Mouse (Mus musculus): ENCODE results near the gene Hist2h3b.
"Not testable (repeated sequence)": the region's sequence is repeated elsewhere in the genome, so short reads cannot be mapped to it uniquely, and the experiment has no call there.

Hist2h3b gene

DNA sequence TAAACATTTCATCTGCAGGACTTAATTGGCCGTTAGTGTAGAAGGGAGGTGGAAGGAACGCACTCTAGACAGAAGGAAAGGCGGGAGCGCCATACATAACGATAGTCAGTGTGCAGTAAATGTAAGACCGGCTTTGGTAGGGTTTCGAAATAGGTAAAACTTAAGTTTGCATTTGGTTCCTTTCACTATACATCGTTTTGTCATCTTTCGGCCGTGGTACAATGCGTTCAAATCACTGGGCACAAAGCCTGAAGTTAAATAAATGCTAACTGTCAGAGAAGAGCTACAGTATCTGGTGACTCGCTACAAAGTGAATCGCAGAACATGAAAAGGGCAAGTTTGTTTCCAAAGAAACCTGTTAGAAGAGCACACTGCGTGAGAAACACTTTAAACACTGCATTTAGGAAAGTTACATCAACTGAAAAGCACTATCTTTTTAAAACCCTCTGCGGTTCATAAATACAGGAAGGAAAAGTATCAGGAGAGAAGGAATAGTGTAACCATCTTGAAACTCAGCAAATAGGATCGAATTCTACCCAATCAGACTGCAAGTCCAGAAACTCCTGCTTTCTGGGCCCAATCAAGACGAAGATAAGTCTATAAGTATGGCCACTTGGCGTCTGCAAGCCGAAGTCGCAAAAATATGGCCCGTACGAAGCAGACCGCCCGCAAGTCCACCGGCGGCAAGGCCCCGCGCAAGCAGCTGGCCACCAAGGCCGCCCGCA, at the start of gene Hist2h3b:
Hist2h3b (plus strand) TSS at position 604 of the 725 bp plus-strand sequence.
- peak; percentile 88 for DNase-seq (ENCODE audit: low spot score)

DNA sequence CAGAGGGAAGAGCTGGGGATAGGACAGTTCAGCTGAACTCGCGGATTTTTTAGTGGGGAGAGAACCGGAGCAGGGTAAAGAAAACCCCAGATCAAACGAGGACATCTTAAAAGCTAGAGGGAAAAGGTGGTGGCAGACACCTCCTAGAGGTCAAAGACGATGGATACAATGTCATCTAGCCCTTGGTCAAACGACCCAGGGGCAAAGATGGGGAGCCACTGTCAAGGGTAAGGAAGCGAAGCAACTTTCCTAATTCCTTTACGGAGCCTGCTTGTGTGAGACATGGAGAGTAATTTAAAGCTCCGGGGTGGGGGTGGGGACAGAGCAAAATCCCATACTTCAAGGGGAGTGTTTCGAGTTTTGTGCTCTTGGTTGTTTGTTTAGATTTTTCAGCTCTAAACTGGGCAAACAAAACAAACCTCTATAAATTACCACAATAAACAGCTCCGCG, 49.2 kb upstream of the Hist2h3b start:
- DNase-seq (ENCODE audit: low spot score), result no peak

DNA sequence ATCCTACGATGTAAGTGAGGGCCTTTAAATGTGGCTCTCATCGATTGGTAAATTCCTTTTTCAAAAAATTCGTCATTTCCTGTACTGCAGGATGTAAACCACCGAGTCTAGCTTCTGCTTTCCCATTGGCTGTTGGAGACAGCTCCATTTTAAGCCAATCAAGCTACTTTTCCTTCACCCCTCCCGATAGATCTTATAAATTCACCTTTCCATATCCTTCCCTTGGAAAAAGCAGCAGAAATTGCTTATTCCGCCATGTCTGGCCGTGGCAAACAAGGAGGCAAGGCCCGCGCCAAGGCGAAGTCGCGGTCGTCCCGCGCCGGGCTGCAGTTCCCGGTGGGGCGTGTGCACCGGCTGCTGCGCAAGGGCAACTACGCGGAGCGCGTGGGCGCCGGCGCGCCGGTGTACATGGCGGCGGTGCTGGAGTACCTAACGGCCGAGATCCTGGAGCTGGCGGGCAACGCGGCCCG, 48.8 kb upstream of the Hist2h3b start, which contains the start of the genes Bola1 and Hist2h2ab:
Bola1 (minus strand) TSS at position 49 of the 470 bp plus-strand sequence.
Hist2h2ab (plus strand) TSS at position 205 of the 470 bp plus-strand sequence.
- DNase-seq (ENCODE audit: low spot score), result peak; percentile 65

DNA sequence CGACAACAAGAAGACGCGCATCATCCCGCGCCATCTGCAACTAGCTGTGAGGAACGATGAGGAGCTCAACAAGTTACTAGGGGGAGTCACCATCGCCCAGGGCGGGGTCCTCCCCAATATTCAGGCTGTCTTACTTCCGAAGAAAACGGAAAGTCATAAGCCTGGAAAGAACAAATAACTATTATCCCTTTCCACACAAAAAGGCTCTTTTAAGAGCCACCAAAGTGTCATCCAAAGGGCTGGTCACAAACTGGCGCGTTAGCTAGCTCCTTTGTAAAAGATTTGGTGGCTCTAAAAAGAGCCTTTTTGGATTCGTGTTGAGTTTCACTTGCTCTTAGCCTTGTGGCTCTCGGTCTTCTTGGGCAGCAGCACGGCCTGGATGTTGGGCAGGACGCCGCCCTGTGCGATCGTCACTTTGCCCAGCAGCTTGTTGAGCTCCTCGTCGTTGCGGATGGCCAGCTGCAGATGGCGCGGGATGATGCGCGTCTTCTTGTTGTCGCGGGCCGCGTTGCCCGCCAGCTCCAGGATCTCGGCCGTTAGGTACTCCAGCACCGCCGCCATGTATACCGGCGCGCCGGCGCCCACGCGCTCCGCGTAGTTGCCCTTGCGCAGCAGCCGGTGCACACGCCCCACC, 48.2 kb upstream of the Hist2h3b start:
- DNase-seq (ENCODE audit: low spot score), result not testable (repeated sequence)

DNA sequence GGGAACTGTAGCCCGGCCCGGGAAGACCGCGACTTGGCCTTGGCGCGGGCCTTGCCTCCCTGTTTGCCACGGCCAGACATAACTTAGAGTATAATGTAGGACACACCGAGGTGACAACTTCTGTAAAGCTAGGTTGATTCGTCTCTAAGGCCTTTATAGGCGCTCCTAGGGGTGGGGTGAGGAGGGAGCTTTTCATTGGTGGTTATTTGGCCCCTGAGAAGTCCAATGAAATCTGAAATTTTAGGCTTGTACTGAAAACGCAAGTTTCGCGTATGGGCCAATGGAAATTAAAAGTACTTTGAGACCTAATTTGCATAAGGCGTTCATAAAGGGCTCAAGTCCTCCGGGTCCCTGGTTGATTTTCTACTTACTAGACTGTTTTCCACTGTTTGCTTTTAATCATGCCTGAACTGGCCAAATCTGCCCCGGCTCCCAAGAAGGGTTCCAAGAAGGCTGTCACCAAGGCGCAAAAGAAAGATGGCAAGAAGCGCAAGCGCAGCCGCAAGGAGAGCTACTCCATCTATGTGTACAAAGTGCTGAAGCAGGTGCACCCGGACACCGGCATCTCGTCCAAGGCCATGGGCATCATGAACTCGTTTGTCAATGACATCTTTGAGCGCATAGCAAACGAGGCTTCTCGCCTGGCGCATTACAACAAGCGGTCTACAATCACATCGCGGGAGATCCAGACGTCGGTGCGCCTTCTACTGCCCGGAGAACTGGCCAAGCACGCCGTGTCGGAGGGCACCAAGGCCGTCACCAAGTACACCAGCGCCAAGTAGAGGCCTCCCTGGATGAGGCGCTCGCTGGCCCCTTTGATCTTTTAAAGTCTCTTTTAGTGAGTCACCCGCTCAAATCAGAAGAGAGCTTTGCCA, 47.5 kb upstream of the Hist2h3b start, which contains the start of the genes Hist2h2ac and Hist2h2be:
Hist2h2ac (minus strand) TSS at position 116 of the 875 bp plus-strand sequence.
Hist2h2be (plus strand) TSS at position 355 of the 875 bp plus-strand sequence.
- DNase-seq (ENCODE audit: low spot score), result peak; percentile 75

DNA sequence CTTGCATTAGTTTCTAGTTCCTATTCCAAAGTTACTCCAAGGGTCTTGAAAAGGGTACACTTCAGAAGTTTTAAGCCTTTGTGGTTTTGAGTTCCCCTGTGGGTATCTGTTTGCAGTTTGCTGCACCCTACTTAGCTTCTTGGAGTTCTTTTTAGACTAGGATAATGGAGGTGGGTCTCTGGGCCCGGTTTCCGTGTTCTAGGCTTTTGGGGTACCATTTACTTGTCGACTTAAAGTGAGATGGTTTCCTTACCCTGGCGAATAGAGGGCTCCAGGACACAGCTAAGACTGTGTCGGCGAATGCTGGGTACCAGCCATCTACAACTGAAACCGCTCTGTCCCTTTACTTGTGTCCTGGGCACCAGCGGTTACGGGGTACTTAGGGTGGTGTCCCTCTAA, 46.8 kb upstream of the Hist2h3b start:
- DNase-seq (ENCODE audit: low spot score), result no peak

DNA sequence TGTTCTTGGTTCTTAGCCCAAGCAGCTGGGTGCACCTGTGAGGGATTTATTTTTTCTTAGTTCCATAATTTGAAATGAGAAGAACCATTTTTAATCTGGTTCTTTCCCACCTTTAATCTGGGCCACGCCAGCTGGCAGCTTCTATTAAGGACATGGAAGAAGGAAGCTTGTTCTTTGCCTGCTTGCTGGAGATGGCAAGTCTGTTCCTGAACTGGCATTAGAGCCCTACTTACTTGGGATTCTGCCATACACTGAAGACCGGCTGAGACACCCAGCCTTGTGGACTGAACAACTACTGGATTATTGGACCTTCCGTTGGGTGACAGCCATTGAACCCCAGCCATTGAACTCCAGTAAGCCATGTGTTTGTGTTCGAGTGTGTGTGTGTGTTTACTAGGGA, 45.7 kb upstream of the Hist2h3b start:
- no peak for DNase-seq (ENCODE audit: low spot score)

DNA sequence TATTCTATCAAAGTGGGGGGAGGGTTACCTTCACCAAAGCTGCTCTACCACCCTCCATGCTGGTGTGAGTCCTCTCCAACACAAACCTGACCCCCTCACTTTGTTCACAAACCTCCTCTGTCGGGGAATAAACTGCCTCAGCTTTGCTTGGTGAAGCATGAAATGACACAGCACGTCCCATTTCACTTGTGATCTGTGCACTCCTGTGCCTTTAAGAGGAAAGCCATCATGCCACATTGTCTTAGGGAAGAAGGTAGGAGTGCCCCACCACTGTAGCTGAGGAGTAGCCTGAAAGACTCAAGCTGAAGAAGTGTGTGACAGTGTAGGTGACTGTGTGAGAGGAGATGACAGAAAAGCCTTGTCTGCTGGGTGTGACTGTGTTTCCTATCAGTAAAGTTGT, 43.0 kb upstream of the Hist2h3b start:
- no peak for DNase-seq (ENCODE audit: low spot score)

DNA sequence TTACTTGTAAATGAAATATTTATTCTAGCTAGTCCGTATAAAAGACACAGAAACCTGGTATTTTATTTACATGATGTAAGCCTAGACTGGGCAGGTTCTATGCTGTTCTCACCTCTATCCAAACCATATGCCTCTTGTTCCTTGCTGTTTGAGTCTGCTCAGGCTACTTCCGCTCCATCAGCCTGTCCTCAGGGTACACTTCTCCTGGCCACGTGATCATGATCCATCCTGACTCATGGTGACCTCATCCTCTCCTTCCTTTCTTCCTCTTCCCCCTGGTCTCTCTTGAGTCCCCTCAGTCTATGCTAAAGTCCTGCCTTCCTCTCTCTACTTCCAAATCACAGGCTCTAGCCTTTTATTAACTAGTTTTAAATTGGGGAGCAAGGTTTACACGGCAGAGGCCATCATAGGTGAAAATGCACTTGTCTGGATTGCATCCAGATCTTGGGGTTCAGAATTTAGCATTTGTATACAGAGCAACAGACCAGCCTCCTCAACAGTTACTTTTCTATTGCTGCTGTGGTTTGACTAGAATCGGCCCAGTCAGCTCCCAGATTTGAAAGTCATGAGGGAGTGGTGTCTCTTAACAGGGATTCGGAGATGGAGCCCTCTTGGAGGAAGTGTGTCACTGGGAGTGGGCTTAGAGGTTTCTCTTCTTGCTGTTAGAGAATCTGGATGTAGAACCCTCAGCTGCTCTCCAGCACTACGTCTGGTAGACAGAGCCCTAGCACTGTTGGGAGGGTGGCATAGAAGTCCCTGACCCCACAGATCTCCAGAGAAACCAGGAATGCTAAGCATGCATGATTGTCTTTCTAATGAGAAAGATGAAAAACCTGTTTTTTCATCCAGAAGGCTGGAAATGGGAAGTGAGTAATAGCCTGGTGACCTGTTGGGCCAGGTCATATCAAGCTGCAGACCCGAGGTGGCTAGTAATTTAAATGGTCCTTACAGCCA, 41.5 kb upstream of the Hist2h3b start:
- DNase-seq (ENCODE audit: low spot score), result no peak

DNA sequence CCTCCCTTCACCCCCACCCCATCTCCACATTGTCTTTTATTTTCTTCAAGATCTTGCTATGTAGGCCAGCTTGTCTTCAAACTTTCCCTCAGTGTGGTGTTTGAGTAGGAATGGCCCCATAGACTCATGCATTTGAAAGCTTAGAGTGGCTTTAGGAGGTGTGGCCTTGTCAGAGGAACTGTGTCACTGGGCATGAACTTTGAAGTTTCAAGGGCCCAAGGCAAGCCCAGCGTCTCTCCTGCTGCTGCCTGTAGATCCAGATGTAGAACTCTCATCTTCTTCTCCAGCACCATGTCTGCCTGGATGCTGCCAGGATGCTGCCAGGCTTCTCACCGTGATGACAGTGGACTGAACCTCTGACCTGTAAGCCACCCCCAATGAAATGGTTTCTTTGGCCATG, 39.6 kb upstream of the Hist2h3b start:
- no peak for DNase-seq (ENCODE audit: low spot score)

DNA sequence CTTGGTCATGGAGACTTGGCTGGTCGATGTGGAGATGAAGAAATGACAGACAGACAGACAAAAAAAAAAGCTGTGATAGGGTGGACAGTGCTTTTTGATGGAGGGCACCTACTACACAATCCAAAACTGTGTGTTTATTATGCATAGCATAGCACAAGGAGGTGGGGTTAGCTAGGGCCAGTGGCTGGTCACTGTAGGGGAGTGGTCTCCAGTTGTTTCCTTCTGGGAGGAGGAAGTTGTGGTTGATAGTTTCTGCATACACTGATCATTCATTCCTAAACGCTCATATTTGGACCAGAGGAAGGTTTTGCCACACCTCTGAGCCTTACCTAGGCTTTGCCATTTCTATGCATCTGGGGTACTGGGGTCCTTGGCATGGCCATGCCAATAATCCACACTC, 38.0 kb upstream of the Hist2h3b start:
- no peak for DNase-seq (ENCODE audit: low spot score)

DNA sequence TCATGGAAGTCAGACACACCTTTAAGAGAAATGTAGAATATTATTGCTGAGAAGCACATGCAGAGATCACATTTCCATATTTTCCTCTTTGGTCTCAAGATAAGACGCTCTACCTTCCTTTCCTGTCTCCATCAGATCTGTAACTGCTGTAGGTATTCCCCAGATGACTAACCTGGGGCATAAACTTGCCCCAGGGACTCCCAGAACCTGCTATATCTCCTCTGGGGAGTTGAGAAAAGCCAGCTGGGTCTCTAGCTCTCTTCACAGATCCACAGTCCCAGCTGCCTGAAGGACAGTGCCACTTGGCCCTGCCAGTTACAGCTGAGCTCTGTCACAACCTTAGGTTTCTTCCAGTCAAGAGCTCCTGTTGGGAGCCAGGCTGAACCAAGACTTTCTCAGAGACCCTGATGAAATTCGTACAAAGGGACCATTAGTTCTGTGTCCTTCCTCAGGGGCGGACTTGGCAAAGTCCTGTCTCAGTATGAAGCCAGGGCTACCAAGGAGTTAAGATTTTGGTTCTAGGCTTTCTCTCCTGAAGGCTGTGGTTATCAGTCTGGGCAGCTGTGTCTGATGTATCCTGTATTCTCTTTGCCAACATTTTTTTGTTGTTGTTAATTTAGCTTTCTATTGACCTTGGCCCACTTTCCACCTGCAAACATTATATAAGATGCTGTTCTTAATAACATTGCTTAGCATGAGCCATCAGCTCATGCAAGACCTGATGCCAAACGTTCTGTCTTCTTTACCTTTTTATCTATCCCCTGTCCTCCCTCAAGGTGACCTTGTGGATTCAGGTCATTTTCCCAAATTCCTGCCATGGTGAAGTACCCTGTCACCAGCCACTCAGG, 37.3 kb upstream of the Hist2h3b start:
- no peak for DNase-seq (ENCODE audit: low spot score)

DNA sequence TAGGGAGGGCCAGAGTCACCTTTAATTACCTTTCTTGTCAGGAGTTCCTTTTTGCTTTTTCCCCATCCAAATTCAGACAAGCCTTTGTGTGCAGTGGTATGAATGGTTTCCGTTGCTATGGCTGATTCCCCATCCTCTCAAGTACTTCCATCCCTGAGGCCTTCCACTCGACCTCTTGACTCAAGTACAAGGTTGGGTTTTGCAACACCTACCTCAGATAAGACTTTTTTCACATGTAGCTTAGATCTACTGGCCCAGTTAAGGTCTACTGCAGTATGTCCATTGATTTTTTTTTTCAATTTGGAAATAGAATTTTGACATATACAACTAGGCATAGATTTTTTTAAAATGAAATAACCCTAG, 36.7 kb upstream of the Hist2h3b start:
- DNase-seq (ENCODE audit: low spot score), result no peak

DNA sequence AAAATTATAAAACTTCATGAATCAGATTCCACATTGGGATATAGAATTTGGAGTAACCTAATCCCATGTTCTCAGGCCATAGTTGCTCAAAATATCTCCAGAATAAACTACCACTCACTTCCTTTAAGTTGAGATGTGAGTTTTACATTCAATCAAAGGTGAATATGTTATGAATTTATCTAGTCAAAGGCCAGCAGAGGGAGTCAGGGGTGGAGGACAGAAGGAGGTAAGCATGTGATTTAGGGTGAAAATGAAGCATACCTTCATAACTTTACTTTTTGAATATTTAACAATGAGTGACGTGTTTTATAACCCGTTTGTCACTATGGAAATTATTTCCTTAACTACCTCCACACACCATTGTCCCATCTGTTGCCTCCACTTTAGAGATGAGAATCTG, 33.5 kb upstream of the Hist2h3b start:
- no peak for DNase-seq (ENCODE audit: low spot score)

DNA sequence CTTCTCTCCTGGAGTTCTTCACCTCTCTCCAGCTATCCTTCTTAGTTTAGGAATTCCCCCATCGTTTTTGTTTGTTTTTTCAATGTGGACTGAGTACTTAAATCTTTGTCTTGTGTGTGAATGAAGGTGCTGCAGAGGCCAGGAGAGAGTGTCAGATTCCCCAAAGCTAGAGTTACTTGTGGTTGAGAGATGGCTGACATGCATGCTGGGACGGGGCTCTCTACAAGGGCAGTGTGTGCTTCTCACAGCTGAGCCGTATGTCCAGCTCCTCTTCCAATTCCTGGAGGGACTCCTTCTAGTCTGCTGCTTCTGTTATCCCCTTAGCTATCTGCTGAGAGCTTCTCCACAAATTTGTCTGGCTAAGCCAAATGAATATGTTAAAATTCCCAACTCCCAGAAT, 32.6 kb upstream of the Hist2h3b start:
- no peak for DNase-seq (ENCODE audit: low spot score)

DNA sequence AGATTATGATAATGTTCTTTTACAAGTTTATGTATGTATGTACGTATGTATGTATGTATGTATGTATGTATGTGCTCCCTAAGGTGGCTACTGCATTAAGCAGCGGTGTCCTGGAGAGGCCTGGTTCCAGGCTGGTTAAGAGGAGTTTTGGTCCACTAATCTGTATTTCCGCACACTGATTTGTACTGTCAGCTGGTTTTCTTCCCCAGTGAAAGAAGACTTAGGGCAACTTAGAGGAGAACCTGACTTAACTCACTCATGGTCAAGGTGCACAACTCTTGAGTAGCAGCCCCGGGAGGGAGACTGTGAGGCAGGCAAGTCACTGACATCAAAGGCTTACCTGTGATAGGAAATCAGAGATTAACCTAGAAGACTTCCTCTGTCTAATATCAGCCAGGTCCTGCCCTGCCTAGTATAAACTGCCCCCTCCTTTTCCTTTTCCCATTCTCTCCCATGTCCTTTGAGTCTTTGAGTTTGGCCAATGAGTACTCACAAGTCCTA, 31.6 kb upstream of the Hist2h3b start:
- no peak for DNase-seq (ENCODE audit: low spot score)

DNA sequence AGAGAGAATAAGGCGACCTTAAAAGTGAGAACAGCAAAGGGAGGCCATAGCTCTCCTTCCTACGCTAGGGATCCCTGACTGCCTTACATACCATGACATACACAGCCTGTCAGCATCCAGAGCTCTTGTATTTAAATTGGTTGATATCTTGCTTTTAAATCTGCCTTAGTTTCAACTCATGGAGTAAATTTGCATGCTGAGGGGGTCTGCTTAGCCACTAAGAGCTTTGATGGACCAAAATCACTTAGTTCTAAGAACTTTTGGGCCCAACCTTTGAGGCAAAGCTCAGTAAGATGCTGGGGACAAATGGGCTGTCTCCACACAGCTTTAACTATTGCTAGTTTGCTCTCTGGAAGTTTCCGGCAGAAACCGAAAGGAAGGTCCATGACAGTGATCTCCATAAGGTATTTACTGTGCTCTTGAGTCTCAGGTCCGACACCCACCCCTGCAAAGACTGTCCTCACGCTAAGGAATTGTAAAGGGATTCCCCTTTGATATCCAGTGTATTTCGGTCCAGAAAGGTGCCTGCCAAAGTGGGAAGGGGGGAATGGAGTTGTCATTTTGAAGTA, 31.0 kb upstream of the Hist2h3b start:
- DNase-seq (ENCODE audit: low spot score), result no peak

DNA sequence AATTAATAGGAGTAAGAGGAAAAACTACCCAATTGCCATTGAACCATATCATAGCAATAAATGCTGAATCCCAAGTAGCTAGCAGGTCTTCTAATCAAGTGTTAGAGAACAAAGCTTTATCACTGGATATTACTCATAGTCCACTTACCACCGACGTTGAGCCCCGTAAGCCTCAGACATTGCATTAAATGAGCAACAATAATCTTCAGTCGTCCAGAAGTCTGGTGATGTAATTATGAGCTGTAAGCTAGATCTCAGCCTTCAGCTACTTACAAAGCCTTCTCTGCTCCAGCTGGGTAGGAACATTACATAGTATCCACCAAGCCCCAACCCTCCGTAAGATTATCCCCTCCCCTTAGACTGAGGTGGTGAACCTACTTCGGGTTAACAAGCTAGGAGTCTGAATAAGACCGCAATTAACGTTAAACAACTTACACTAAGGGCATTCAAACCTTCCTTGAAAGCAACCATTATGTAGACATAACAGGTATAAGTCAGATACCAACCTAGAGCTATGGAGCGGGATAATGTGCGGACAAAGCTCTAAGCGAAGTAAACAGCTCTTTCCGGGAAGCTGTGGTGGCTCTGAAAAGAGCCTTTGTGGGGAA, 30.4 kb upstream of the Hist2h3b start:
- DNase-seq (ENCODE audit: low spot score), result no peak

Data from ovary, postnatal 10 days (tissue).